Mouse (Mus musculus) heart, embryonic 13.5 days (tissue): ENCODE data around the gene Kmt5a. TPM values are rescaled to one million over a fixed set of nuclear protein-coding genes. Genes with fewer than 3 reads are reported as not detected.
A peak's percentile ranks its signal among the peaks of the same experiment; 100 is the strongest.

Experiments used
- ATAC-seq: fragments of 200-750 bp; cut with Nextera tagmentation; 2 replicates; pipeline ENCODE4 v1.8.0; 2017; ENCODE audit warnings: moderate TSS enrichment; ENCODE audit not compliant: insufficient number of reproducible peaks, low FRiP score, low TSS enrichment; ENCODE audit errors: extremely low read depth
- H3K27ac ChIP-seq: fragments of 300-500 bp; sonication (generic); replicated peaks from 2 replicates; pipeline ENCODE4 v1.5.1; 2015; ENCODE audit warnings: moderate library complexity, mild to moderate bottlenecking, inconsistent platforms
- H3K27me3 ChIP-seq: fragments of 300-500 bp; sonication (generic); replicated peaks from 2 replicates; pipeline ENCODE4 v1.6.1; 2015; ENCODE audit warnings: mild to moderate bottlenecking, inconsistent platforms
- H3K36me3 ChIP-seq: fragments of 300-500 bp; sonication (generic); 2 replicates; pipeline ENCODE4 v1.6.1; 2015; ENCODE audit warnings: mild to moderate bottlenecking, inconsistent platforms
- H3K4me1 ChIP-seq: fragments of 300-500 bp; sonication (generic); 2 replicates; pipeline ENCODE4 v1.6.1; 2015; ENCODE audit warnings: inconsistent platforms
- H3K4me2 ChIP-seq: fragments of 300-500 bp; sonication (generic); 2 replicates; pipeline ENCODE4 v1.6.1; 2015; ENCODE audit warnings: inconsistent platforms, mild to moderate bottlenecking, moderate library complexity
- H3K4me3 ChIP-seq: fragments of 300-500 bp; sonication (generic); 2 replicates; pipeline ENCODE4 v1.5.1; 2015; ENCODE audit warnings: moderate library complexity, mild to moderate bottlenecking, inconsistent platforms
- H3K9ac ChIP-seq: fragments of 300-500 bp; sonication (generic); 2 replicates; pipeline ENCODE4 v1.6.1; 2015; ENCODE audit warnings: inconsistent platforms, mild to moderate bottlenecking, moderate library complexity
- H3K9me3 ChIP-seq: fragments of 300-500 bp; sonication (generic); 2 replicates; pipeline ENCODE4 v1.6.1; 2016; ENCODE audit warnings: inconsistent platforms
- WGBS: fragments of 180-500 bp; shearing (Covaris S2); methylation state at CpG from one replicate; pipeline ENCODE4 v1.1.7; 2015; ENCODE audit warnings: mixed read lengths; 5-methylcytosine and 5-hydroxymethylcytosine counted together
- microRNA-seq: library from miRNA; unstranded; fragments of <30 nt; microRNA quantifications from one replicate; pipeline ENCODE4, GENCODE M21; 2016
- polyA plus RNA-seq: library from polyadenylated mRNA; unstranded; fragments of >200 nt; fragmentation: Nextera tagmentation; extraction: Ambion mirVana; gene quantifications from 2 replicates; pipeline ENCODE4 v1.2.1, GENCODE M21; 2015

The Kmt5a gene
- polyA plus RNA-seq, 1 experiment from 2014 or later = 26.7 TPM

DNA sequence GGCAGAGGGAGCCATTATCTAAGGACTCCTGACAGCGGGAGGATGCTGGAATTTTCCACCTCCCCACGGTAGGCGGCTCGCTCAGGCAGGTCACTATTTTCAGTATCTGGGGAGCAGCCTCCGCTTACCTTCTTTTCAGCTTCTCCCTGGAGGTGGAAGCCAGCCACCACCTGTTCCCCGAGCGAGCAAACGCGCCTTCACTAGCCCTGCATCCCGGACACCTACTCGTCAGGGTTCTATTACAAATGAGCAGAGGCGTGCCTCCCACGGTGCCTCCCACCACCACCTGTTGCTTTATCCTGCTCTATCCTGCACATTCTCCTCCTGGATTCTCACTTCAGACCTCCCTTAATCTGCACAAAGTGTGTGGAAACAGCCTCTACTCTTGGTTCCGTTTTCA, 64.0 kb downstream of the Kmt5a start:
- H3K9me3 ChIP-seq = no peaks in the 10 kb centered on the region
- no peak overlapping the region for H3K4me2 ChIP-seq
- ATAC-seq = no peak
- peaks cover 11% of the 10 kb centered on the region for H3K4me1 ChIP-seq
- H3K9ac ChIP-seq = no peak overlapping the region
- no peak overlapping the region for H3K4me3 ChIP-seq
- no peaks in the 10 kb centered on the region for H3K27me3 ChIP-seq
- peaks cover 84% of the 10 kb centered on the region for H3K36me3 ChIP-seq
- WGBS = 50% methylated on average over 14 of the region's 14 CpGs
- no peak overlapping the region for H3K27ac ChIP-seq

DNA sequence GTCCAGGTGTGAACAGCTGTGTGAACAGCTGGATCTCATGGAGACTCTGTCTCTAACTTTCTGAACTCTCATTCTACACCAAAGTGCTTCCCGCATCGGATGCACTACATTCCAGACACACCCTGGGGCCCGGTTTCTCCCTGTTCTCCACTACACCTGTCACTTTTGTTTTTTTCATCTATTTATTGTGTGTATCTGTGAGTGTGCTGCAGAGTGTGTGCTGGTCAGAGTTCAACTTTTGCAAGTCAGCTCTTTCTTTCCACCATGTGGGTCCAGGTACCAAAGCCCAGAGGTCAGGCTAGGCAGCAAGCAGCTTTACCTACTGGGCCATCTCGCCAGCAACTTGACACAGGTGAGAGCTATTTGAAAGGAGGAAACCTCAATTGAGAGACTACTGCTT, 65.5 kb downstream of the Kmt5a start:
- Histone ChIP-seq H3K9me3 (no peaks in the 10 kb centered on the region), H3K36me3 (peaks cover 79% of the 10 kb centered on the region), H3K4me3 (no peak overlapping the region), H3K27me3 (no peaks in the 10 kb centered on the region), H3K4me1 (peaks cover 18% of the 10 kb centered on the region), H3K27ac (no peak overlapping the region), H3K4me2 (no peak overlapping the region), H3K9ac (no peak overlapping the region)
- 84% methylated on average over 4 of the region's 4 CpGs for WGBS
- ATAC-seq = no peak

DNA sequence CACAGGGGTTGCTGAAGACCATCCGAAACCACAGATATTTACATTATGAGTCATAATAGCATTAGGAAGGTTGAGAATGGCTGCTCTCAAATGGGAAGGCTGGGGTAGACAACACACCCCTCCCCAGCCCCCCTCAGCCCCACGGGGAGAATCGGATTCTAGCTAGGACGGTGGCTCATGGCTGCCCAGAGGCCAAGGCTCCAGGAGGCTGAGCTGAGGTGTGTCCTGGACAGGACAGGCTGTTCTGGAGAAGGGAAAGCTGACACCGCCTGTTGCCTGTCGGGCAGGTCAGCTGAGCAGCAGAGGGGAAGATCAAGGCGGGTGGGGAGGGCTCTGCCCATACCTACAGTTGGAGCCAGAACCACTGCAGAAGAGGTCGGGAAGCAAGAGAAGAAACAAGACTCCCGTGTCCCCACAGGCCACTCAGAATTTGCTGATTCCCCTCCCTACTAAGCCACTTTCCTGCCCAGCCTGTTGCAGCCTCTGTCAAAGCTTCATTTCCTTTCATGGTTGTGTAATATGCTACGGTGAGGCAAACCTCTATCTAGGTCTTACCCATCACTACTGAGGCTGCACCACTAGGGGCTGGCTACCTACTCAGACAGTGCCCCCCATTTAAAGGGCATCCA, 67.1 kb downstream of the Kmt5a start:
- H3K27ac ChIP-seq = no peak overlapping the region
- no peaks in the 10 kb centered on the region for H3K27me3 ChIP-seq
- WGBS = 55% methylated on average over 9 of the region's 10 CpGs
- no peak overlapping the region for H3K4me3 ChIP-seq
- H3K9me3 ChIP-seq = no peaks in the 10 kb centered on the region
- ATAC-seq = no peak
- peaks cover 24% of the 10 kb centered on the region for H3K4me1 ChIP-seq
- H3K36me3 ChIP-seq = peaks cover 76% of the 10 kb centered on the region
- H3K9ac ChIP-seq = no peak overlapping the region
- H3K4me2 ChIP-seq = no peak overlapping the region

DNA sequence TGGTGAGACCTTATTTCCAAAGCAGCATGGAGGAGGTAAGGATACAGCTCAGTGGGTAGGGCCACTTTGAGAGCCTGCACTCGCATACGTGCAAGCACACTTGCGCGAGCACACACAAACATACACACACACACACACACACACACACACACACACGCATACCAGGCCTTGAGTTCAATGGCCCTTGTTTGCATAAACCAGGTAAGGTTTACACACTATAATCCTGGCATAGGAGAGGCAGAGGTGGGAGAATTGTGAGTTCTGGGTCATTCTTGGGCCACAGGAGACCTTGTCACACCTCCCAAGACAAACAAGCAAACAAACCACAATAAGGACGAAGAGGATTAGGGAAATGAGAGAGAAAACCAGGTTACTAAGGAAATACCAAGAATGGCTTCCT, 69.5 kb downstream of the Kmt5a start:
- Histone ChIP-seq H3K27me3 (no peaks in the 10 kb centered on the region), H3K9me3 (no peaks in the 10 kb centered on the region), H3K27ac (peak overlapping the region; percentile 57), H3K36me3 (peaks cover 74% of the 10 kb centered on the region), H3K4me2 (peak overlapping the region; percentile 28), H3K4me1 (peaks cover 24% of the 10 kb centered on the region), H3K9ac (0 out of 2 replicates have a peak overlapping the region, but pooled peaks have one; percentile 10), H3K4me3 (no peak overlapping the region)
- ATAC-seq = no peak
- 91% methylated on average over 6 of the region's 6 CpGs for WGBS

DNA sequence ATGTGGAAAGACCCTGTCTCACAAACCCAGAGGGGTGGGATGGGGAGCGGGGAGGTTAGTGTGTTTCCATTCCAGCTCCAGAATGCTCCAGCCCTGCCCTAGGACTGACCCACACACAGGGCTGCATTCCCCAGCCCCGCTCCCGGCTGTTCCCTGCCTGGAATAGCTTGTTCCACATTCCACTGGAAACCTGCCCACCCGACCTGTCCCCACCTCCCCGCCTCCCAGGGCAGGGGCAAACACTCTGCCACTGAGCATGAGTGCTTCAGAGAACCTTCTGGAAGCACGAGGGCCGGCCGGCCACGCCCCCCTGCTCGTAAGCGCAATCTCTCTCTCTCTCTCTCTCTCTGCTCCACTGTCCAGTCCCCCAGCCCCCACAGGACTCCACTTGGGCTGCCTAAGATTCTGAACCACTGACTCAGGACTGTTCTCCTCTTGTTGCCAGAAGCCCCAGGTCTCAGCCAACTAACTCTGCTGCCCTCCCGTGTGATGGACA, 70.1 kb downstream of the Kmt5a start:
- Histone ChIP-seq H3K27me3 (no peaks in the 10 kb centered on the region), H3K9me3 (no peaks in the 10 kb centered on the region), H3K4me3 (no peak overlapping the region), H3K4me2 (peak overlapping the region; percentile 28), H3K9ac (0 out of 2 replicates have a peak overlapping the region, but pooled peaks have one; percentile 1), H3K4me1 (peaks cover 24% of the 10 kb centered on the region), H3K27ac (peak overlapping the region; percentile 57), H3K36me3 (peaks cover 76% of the 10 kb centered on the region)
- 41% methylated on average over 12 of the region's 12 CpGs for WGBS
- ATAC-seq = peak; percentile 52; the same call in 1 of the 2 replicates

DNA sequence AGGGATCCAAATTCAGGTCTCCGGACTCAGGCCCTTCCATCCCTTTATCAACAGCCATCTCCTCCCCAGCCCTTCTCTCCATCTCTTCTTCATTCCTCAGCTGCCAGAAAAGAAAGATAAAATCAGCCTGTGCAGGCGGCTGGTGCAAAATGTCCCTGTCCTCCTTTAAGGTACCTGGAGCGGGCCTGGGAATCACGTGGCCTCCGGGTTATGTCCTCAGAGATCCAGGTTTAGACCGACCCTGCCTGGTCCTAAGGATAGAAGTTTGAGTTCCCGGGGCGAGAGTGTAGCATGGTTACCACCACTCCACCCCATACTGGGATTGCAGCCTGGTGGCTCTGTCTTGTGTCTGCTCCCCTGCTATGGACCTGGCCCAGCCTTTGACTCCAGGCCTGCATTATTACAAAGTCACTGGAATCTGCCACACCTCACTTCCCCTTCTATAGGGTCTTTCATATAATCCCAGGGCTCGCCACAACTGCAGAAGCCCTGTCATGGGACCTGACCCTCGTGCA, 70.9 kb downstream of the Kmt5a start:
- H3K36me3 ChIP-seq = peaks cover 77% of the 10 kb centered on the region

More for the DNA sequence above, 70.9 kb downstream of the Kmt5a start:
- 76% methylated on average over 10 of the region's 10 CpGs for WGBS
- ATAC-seq = no peak
- Histone ChIP-seq H3K9ac (no peak overlapping the region; the same call in 1 of the 2 replicates), H3K27me3 (no peaks in the 10 kb centered on the region), H3K4me1 (peaks cover 24% of the 10 kb centered on the region), H3K4me2 (no peak overlapping the region; the same call in 1 of the 2 replicates), H3K4me3 (no peak overlapping the region), H3K27ac (peak overlapping the region; percentile 57), H3K9me3 (no peaks in the 10 kb centered on the region)

Small RNA genes lying within 50 kb of the gene (microRNA-seq; reads per million reads assigned to microRNA genes)
- gene Gm27486 = 1.2 reads per million

Other genes starting within 250 kb of the Kmt5a start
- gene Pitpnm2, start 190.2 kb upstream of the Kmt5a start, polyA plus RNA-seq = 5.1 and 6.6 TPM in 2 replicates
- 10.2 and 13.6 TPM in 2 replicates for gene Mphosph9, start 112.0 kb upstream of the Kmt5a start, polyA plus RNA-seq
- gene 2810006K23Rik, start 111.8 kb upstream of the Kmt5a start, polyA plus RNA-seq = 18.5 and 19.5 TPM in 2 replicates
- 20.5 and 23.9 TPM in 2 replicates for gene Cdk2ap1, start 76.8 kb upstream of the Kmt5a start, polyA plus RNA-seq
- gene Sbno1, start 13.9 kb upstream of the Kmt5a start, polyA plus RNA-seq = 54.3 and 64.1 TPM in 2 replicates
- 12.3 and 14.8 TPM in 2 replicates for gene Rilpl2, start 38.4 kb downstream of the Kmt5a start, polyA plus RNA-seq
- gene Snrnp35, start 43.2 kb downstream of the Kmt5a start, polyA plus RNA-seq = 22.9 and 23.9 TPM in 2 replicates
- gene Rilpl1, start 91.5 kb downstream of the Kmt5a start, polyA plus RNA-seq = 21.8 and 23.1 TPM in 2 replicates
- 396 and 446 TPM in 2 replicates for gene Tmed2, start 100.8 kb downstream of the Kmt5a start, polyA plus RNA-seq
- gene Ddx55, start 112.9 kb downstream of the Kmt5a start, polyA plus RNA-seq = 8.7 and 8.8 TPM in 2 replicates
- gene Eif2b1, start 139.2 kb downstream of the Kmt5a start, polyA plus RNA-seq = 60.8 and 62.0 TPM in 2 replicates
- gene Gtf2h3, start 139.2 kb downstream of the Kmt5a start, polyA plus RNA-seq = 27.6 and 32.2 TPM in 2 replicates
- 29.5 and 32.6 TPM in 2 replicates for gene Atp6v0a2, start 188.6 kb downstream of the Kmt5a start, polyA plus RNA-seq